Mouse (Mus musculus): ENCODE results near the gene Ano4.
A peak's percentile ranks its signal among the peaks of the same experiment; 100 is the strongest.

The Ano4 gene

GRCm38 (mm10) chr10:89344491-89345195 lies at the start of gene Ano4:
TSS of gene Ano4 (minus strand) at chr10:89344762.
- no peak for DNase-seq (ENCODE audit: low spot score)

GRCm38 (mm10) chr10:89392687-89393086 lies 48.1 kb upstream of the Ano4 start:
- DNase-seq (ENCODE audit: low spot score), result no peak

GRCm38 (mm10) chr10:89391571-89392163 lies 47.1 kb upstream of the Ano4 start:
- DNase-seq (ENCODE audit: low spot score), result no peak

GRCm38 (mm10) chr10:89386461-89386860 lies 41.9 kb upstream of the Ano4 start:
- no peak for DNase-seq (ENCODE audit: low spot score)

GRCm38 (mm10) chr10:89383462-89383861 lies 38.9 kb upstream of the Ano4 start:
- DNase-seq (ENCODE audit: low spot score), result peak; percentile 49

- DNase-seq (ENCODE audit: low spot score), result no peak
These were observed 33.2 kb upstream of the Ano4 start for GRCm38 (mm10) chr10:89377750-89378149.

GRCm38 (mm10) chr10:89370051-89370450 lies 25.5 kb upstream of the Ano4 start:
- no peak for DNase-seq (ENCODE audit: low spot score)

GRCm38 (mm10) chr10:89358933-89359332 lies 14.4 kb upstream of the Ano4 start:
- DNase-seq (ENCODE audit: low spot score), result no peak

GRCm38 (mm10) chr10:89354639-89355038 lies 10.1 kb upstream of the Ano4 start:
- no peak for DNase-seq (ENCODE audit: low spot score)

- DNase-seq (ENCODE audit: low spot score), result no peak
These were observed 6.9 kb upstream of the Ano4 start for GRCm38 (mm10) chr10:89351416-89351815.

GRCm38 (mm10) chr10:89345606-89346005 lies 1.0 kb upstream of the Ano4 start:
- DNase-seq (ENCODE audit: low spot score), result no peak

- no peak for DNase-seq (ENCODE audit: low spot score)
These were observed 603 bp upstream of the Ano4 start for GRCm38 (mm10) chr10:89345196-89345533.

- no peak for DNase-seq (ENCODE audit: low spot score)
These were observed 451 bp downstream of the Ano4 start for GRCm38 (mm10) chr10:89344132-89344490.

- DNase-seq (ENCODE audit: low spot score), result no peak
These were observed 846 bp downstream of the Ano4 start for GRCm38 (mm10) chr10:89343716-89344115.

- no peak for DNase-seq (ENCODE audit: low spot score)
These were observed 14.3 kb downstream of the Ano4 start for GRCm38 (mm10) chr10:89330261-89330660.

GRCm38 (mm10) chr10:89329806-89330205 lies 14.8 kb downstream of the Ano4 start:
- no peak for DNase-seq (ENCODE audit: low spot score)

- DNase-seq (ENCODE audit: low spot score), result no peak
These were observed 15.7 kb downstream of the Ano4 start for GRCm38 (mm10) chr10:89328876-89329275.

- peak; percentile 65 for DNase-seq (ENCODE audit: low spot score)
These were observed 17.5 kb downstream of the Ano4 start for GRCm38 (mm10) chr10:89327004-89327511.

GRCm38 (mm10) chr10:89326383-89326782 lies 18.2 kb downstream of the Ano4 start:
- no peak for DNase-seq (ENCODE audit: low spot score)

GRCm38 (mm10) chr10:89307566-89307965 lies 37.0 kb downstream of the Ano4 start:
- no peak for DNase-seq (ENCODE audit: low spot score)

- no peak for DNase-seq (ENCODE audit: low spot score)
These were observed 44.2 kb downstream of the Ano4 start for GRCm38 (mm10) chr10:89300346-89300745.

- DNase-seq (ENCODE audit: low spot score), result no peak
These were observed 51.8 kb downstream of the Ano4 start for GRCm38 (mm10) chr10:89292784-89293183.

- no peak for DNase-seq (ENCODE audit: low spot score)
These were observed 53.9 kb downstream of the Ano4 start for GRCm38 (mm10) chr10:89290698-89291097.

GRCm38 (mm10) chr10:89289290-89289689 lies 55.3 kb downstream of the Ano4 start:
- no peak for DNase-seq (ENCODE audit: low spot score)
